Mouse (Mus musculus) activated CD4-positive, CD25-positive, alpha-beta regulatory T cell, adult 4 months (primary cell): ENCODE data around the gene Mtfp1. TPM values are rescaled to one million over a fixed set of nuclear protein-coding genes. Genes with fewer than 3 reads are reported as not detected.

Experiments used
- ATAC-seq: one replicate; pipeline ENCODE4 v1.8.0; 2017
- polyA plus RNA-seq, 2 experiments: library from polyadenylated mRNA; unstranded; fragments of 100-300 nt; shearing (Covaris generic); gene quantifications; one replicate each; pipeline ENCODE4 v1.2.1; 2017

Gene Mtfp1
- polyA plus RNA-seq, 2 experiments from 2014 or later = 1.4 to 2.8 TPM

DNA sequence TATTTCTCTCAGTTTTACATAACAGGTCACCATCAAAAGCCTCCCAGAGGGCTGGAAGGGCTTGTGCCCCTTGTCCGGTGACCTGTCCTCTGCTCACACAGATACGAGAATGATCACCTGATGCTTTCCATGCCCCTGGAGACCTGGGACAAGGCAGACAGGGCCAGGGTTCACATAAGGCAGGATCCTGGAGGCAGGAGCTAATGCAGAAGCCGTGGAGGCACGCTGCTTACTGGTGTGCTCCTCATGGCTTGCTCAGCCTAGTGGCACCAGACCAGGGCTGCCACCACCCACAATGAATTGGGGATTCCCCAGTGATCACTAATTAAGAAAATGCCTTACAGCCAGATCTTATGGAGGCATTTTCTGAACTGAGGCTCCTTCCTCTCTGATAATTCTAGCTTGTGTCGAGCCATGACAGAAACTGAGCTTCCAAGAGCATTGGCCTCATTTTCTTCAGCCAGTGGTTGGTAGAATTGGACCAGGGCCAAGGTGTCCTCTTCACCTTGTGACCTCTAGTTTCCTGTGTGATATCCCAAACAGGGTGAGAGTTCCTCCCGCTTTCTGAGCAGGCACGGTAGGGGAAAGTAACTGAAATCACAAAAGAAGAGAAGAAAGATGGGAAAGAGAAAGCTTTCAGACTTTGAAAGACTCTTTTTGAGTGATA, 16.8 kb downstream of the Mtfp1 start:
- ATAC-seq = no peak

DNA sequence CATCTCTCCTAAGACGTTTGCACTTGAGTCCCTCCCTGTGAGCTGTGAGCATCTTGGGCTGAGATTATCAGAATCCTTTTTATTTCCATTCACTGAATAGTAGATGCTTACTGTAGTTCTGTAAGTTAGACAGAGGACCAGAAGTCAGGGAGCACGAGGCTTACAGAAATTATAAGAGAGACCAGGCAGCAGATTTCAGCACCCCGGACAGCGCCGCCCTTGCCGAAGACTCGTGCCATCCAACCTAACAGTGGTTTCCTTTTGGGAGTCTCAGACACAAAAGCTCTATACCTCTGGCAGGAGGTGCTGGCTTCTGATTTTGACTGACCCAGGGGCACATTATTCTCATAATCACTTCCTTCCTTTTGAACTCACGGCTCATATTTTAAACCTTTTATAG, 18.6 kb downstream of the Mtfp1 start:
- no peak for ATAC-seq

DNA sequence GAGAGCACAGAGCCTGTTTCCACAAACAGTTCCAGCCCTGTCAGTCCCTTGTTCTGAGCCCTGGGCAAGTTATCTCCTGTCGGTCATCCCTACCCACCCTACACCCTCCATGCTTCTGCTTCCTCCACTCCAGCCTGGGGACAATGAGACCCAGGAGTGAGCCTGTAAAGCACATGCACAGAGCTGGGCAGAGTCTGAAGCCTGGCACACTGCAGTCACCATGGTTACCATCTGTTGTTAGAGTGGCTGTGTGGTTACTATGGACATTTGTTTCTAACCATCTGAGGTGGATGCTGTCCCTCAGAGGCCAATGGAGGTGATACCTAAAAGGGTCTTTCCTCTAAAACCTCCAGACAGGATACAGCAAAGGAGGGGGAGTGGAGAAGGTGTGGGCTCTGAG, 25.6 kb downstream of the Mtfp1 start:
- no peak for ATAC-seq

DNA sequence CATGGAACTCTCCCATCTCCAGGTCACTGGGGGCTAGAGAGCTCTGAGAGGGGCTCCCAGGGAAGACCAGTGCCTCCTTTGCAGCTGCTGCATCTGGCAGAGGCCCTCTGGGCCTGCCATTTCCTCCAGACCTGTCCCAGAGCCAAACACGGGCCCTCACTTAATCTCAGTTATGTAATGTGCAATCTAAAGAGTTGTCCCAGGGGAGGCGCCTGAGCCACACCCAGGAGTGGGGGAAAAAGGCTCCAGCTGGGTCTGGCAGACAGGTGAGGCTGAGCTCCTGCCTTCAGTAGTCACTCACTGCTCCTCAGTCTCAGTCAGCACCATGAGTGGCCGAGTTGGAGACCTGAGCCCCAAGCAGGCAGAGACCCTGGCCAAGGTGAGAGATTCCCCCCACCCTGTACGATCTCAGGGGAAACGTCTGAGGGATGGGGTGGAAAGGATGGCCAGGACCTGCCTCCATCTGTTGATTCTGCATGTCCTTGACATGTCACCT, 30.6 kb downstream of the Mtfp1 start, which contains the start of gene Sec14l3:
Gene Sec14l3, plus strand, starts transcription at position 215 of the 496 bp plus-strand sequence.
- no peak for ATAC-seq

DNA sequence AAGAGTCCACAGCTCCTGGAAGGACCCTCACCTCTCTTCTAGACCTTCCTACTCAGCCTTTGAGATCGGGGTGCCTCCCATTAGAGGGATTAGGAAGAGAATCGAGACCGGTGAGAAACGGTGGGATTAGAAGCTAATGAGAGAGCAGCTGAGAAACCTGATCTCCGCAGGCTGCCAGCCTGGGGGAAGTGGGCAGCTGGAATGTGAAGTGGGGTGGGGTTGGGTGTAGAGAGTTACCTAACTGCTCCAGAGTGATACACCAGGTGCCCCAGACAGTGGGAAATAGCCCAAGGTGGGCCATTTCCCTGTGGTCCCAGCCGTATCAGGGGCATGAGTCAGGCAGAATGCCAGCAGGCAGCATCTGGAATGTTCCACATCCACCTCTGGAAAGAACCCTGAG, 32.3 kb downstream of the Mtfp1 start:
- ATAC-seq = no peak

DNA sequence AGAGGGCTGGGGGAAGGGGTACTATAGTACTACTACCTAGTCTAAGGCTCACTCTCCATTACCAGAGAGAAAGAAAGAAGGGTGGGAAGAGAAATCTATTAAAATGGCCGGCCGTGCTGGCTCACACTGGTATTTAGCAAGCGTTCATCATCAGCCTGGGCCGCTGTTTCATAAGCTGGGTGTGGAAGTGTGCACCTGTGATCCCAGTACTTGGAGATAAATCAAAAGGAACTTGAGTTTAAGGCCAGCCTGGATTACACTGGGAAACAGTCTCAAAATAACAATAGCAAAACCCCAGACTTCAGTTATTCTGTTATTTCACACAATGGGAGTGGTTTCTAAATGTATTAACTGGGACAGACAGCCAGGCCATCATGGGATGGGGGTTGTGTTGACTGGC, 32.7 kb downstream of the Mtfp1 start:
- ATAC-seq = no peak

DNA sequence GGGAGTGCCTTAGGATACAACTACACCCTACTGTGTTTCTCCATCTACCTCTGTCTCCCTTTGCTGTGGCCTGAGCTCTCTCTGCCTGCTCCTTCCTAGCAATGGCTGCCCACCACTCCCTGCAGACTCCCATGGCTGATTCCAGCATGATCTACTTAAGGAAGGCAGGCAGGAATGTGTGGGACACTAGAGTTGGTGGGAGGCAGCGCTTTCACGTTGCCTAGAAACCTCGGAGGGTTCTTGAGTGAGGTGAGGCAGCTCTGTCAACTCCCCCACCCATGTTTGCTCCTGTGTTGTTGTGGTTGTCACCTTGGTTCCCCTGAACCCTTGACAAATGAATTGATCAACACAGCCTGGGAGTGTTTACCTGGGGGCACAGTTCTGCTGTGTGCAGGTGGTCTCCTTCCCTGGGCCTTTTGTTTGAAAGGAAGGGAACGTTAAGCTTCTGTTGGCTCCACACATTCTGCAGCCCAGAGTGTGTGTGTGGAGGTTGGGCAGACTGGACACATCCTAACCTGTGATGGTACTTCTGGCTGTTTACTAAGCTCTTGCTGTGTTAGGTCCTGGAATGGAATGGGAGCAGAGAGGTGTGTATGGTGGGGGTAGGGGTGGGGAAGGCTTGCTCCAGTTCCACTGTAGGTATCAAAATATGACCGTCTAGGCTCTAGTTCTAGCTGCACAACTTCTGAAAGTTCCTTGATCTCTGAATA, 34.2 kb downstream of the Mtfp1 start:
- no peak for ATAC-seq

DNA sequence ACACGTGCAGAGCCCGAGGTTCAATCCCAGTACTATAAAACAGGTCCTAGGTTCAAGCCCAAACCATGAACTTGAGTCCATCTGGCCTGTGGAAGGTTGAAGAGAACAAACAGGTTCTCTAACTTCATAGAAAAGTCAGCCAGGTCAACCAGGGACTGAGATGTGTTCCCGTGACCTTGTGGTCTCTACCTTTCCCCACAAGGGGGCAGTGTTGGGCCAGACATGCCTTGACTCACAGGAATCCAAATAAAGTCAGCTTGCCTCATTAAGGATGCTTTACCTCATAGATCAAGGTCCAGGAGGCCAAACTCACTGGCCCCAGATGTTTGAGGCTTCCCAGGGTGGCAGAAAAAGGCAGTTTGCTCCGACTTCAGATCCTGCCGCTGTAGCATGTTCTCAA, 41.7 kb downstream of the Mtfp1 start:
- no peak for ATAC-seq

DNA sequence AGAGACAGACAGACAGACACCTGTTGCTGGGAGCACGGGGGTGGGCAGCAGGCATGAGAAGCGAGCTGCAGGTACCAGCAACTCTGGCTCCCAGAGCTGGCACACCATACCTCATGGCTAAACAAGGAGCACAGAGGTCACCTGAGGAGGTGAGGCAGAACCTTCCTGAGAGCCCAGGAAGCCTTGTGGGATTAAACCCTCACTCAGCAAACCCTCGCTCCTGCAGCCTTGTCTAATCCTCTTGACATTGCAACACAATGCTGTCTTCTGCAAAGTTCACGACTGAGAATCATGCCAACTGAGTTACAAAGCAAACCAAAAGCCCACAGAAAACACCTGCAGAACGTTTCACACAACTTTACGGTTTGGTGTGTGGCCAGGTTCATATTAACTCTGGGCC, 46.8 kb downstream of the Mtfp1 start:
- no peak for ATAC-seq

DNA sequence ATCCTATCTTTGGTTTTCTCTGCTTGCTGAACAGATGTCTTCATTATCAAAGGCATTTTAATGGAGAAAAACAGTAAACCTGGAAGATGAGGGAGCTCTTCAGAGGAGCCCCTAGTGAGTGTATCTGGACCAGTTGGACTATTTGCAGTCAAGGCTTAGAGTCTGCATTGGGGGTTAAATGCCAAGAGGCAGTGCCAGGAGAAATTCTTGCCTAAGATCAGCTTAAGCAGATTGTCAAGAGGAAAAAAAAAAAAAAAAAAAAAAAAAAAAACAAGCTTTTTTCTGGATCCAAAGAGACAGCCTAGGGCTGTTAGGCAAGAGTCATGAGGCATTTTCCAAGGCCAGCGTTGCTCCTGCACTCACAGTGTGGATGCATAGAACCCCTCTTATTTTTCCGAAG, 47.5 kb downstream of the Mtfp1 start:
- no peak for ATAC-seq

DNA sequence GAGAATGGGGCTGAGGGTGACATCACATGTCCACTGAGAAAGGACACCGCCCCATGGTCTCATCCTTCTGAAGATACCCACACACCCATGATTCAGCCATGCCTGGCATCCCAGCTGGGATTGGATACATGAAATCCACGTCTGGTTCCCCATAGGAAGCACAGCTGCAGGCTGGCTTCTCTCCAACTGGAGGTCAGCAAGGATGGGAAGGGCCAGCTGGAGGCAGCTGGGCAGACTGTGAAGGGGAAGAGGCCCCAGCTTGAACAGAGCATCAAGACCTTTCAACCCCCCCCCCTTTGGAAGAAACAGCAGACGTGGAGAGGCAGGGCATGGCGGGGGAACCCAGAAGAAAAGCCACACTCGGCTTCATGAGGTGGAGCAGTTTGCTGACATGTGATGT, 48.7 kb downstream of the Mtfp1 start:
- ATAC-seq = no peak

DNA sequence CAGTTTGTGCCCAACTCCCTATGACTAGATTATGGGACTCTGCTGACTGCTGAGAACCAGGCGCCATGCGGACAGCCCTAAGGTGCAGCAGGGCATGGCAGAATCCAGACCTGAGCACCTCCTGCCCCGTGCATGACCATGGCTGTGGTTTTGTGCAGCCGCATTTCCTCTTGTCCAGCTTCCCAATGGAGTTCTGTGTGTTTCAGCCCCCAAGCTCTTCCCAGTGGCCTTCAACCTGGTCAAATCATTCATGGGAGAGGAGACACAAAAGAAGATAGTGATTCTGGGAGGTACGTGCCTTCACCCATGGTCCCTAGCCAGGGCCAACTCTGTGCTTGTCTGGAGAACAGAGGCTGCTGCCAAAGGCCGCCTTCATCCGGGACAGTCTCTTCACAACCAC, 52.2 kb downstream of the Mtfp1 start:
- ATAC-seq = no peak

Other genes starting within 250 kb of the Mtfp1 start
- not detected for gene Osbp2, start 231.5 kb downstream of the Mtfp1 start, polyA plus RNA-seq
- gene 4921536K21Rik, start 200.3 kb downstream of the Mtfp1 start, polyA plus RNA-seq = not detected
- gene Dusp18, start 200.2 kb downstream of the Mtfp1 start, polyA plus RNA-seq = under 1 TPM; 0.10 to 0.20 TPM
- gene Slc35e4, start 180.8 kb downstream of the Mtfp1 start, polyA plus RNA-seq = 1 to 10 TPM; 1.1 to 1.2 TPM
- gene Tcn2, start 163.3 kb downstream of the Mtfp1 start, polyA plus RNA-seq = 10 to 100 TPM; 20.4 to 23.1 TPM
- gene Pes1, start 131.5 kb downstream of the Mtfp1 start, polyA plus RNA-seq = 10 to 100 TPM; 45.6 to 74.8 TPM
- not detected for gene 4930556J24Rik, start 118.7 kb downstream of the Mtfp1 start, polyA plus RNA-seq
- gene Gal3st1, start 111.8 kb downstream of the Mtfp1 start, polyA plus RNA-seq = not detected
- gene Sec14l4, start 64.0 kb downstream of the Mtfp1 start, polyA plus RNA-seq = not detected
- not detected for gene Sec14l3, start 30.6 kb downstream of the Mtfp1 start, polyA plus RNA-seq
- 1 to 10 TPM in 1 of 2 experiments, under 1 TPM in 1; 0.48 to 1.2 TPM for gene Sec14l2, start 28.0 kb upstream of the Mtfp1 start, polyA plus RNA-seq
- 10 to 100 TPM in 1 of 2 experiments, 1 to 10 TPM in 1; 8.8 to 11.5 TPM for gene Rnf215, start 39.8 kb upstream of the Mtfp1 start, polyA plus RNA-seq
- gene Ccdc157, start 64.8 kb upstream of the Mtfp1 start, polyA plus RNA-seq = 1 to 10 TPM; 1.4 to 2.7 TPM
- 10 to 100 TPM; 49.6 to 53.0 TPM for gene Sf3a1, start 64.9 kb upstream of the Mtfp1 start, polyA plus RNA-seq
- gene Tbc1d10a, start 91.3 kb upstream of the Mtfp1 start, polyA plus RNA-seq = 10 to 100 TPM; 23.8 to 25.6 TPM
- gene Castor1, start 122.8 kb upstream of the Mtfp1 start, polyA plus RNA-seq = 10 to 100 TPM; 37.5 to 42.0 TPM
- gene Osm, start 141.0 kb upstream of the Mtfp1 start, polyA plus RNA-seq = 10 to 100 TPM; 18.0 to 19.8 TPM
- 1 to 10 TPM; 2.9 to 6.6 TPM for gene Lif, start 162.1 kb upstream of the Mtfp1 start, polyA plus RNA-seq